Mouse (Mus musculus): ENCODE measurements around the gene Il17rc.

The Il17rc gene

DNA sequence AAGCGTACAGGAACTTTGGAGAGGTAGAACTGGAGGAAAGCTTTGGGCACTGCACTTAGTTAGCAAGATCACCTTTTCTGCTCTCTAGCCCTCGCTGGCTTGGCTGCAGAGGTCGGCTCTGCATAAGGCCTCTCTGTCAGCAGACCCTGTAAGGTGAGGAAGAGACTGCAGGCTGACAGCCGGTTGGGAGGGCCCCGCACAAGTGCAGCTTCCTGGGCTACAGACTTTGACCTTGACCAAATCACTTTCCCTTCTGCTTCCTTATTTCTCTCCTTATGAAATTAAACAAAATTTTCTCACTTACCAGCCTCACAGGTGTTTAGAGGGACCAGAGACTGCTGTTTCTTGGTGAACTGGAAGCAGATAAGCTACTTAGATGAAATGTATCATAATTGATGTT lies 16.2 kb upstream of the Il17rc start:
- no peak for DNase-seq (ENCODE audit: low spot score)

- no peak for DNase-seq (ENCODE audit: low spot score)
Observed at GRCm38 (mm10) chr6:113457952-113458534, 13.2 kb upstream of the Il17rc start, which contains the start of gene Il17re. Gene Il17re, plus strand, starts transcription at chr6:113458484.

- DNase-seq (ENCODE audit: low spot score): no peak
Observed at GRCm38 (mm10) chr6:113458635-113459034, 12.6 kb upstream of the Il17rc start.

- DNase-seq (ENCODE audit: low spot score): no peak
Observed at GRCm38 (mm10) chr6:113464040-113464439, 7.2 kb upstream of the Il17rc start.

DNA sequence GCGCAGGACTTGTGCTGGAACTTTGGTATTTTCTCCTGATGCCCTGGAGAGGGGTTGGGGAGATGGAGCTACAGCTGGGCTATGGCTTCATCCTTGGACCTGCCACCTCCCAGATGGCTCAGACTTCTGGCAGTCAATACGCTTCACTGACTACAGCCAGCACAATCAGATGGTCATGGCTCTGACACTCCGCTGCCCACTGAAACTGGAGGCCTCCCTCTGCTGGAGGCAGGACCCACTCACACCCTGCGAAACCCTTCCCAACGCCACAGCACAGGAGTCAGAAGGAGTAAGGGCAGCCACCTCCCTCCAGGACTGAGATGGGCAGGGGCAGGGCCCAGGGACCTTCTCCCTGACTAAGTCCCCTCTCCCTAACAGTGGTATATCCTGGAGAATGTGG lies 5.6 kb upstream of the Il17rc start:
- no peak for DNase-seq (ENCODE audit: low spot score)

- no peak for DNase-seq (ENCODE audit: low spot score)
Observed at GRCm38 (mm10) chr6:113468512-113468911, 2.7 kb upstream of the Il17rc start.

GRCm38 (mm10) chr6:113469021-113469420 lies 2.2 kb upstream of the Il17rc start:
- DNase-seq (ENCODE audit: low spot score): peak; percentile 68

DNA sequence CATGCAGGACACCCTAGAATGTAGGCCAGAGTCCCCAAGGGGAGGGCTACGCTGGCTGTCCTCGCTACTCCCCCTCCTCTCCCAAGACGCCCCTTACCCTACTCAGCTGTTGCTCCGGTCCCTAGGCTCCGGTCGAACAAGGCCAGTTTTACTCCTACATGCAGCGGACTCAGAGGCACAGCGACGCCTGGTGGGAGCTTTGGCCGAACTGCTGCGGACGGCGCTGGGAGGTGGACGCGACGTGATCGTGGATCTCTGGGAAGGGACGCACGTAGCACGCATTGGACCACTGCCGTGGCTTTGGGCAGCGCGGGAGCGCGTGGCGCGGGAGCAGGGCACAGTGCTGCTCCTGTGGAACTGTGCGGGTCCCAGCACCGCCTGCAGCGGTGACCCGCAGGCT lies 1.8 kb upstream of the Il17rc start:
- DNase-seq (ENCODE audit: low spot score): peak; percentile 74

DNA sequence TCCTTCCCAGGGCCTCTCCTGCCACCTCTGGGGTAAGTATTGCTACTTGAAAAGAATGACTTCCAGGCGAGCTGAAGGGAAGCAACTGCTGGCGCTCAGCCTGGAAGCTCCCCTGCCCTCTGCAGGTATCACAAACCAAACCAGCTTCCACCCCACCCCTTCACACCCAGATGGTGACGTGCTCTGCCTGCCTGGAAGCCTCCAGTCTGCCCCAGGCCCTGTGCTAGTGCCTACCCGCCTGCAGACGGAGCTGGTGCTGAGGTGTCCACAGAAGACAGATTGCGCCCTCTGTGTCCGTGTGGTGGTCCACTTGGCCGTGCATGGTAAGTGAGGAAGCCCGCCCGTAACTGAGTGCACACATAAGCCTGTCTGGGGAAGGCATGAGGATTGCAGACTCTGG lies 834 bp downstream of the Il17rc start:
- DNase-seq (ENCODE audit: low spot score): no peak

- no peak for DNase-seq (ENCODE audit: low spot score)
Observed at GRCm38 (mm10) chr6:113473246-113473645, 2.0 kb downstream of the Il17rc start.

DNA sequence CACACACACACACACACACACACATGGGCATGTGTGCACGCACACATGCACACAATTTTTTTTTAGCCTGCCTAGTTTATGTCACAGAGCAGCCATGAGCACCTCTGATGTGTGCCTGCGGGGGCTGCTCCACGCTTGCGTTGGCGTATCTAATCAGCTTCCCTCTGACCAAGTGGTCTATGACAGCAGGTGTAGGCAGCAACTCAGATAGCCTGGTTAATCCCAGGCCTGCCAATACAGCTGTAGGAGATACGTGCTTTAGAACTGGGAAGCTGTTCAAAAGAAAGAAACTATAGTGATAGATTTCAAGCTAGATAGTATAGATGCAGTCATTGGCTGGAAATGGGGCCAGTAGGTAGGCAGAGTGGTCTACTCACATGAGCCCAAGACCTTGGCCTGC lies 2.5 kb downstream of the Il17rc start:
- DNase-seq (ENCODE audit: low spot score): no peak

- no peak for DNase-seq (ENCODE audit: low spot score)
Observed at GRCm38 (mm10) chr6:113477353-113477752, 6.1 kb downstream of the Il17rc start.

DNA sequence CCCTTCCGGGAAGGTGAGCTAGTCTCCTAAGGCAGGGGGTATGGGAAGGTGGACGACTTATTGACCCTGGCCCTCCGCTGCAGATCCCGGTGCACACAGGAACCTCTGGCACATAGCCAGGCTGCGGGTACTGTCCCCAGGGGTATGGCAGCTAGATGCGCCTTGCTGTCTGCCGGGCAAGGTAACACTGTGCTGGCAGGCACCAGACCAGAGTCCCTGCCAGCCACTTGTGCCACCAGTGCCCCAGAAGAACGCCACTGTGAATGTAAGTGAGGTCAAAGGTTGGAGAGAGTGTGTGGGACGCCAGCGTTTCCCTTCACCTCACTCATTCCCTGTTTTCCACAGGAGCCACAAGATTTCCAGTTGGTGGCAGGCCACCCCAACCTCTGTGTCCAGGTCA lies 7.7 kb downstream of the Il17rc start:
- no peak for DNase-seq (ENCODE audit: low spot score)

- no peak for DNase-seq (ENCODE audit: low spot score)
Observed at GRCm38 (mm10) chr6:113480555-113481373, 9.5 kb downstream of the Il17rc start.

DNA sequence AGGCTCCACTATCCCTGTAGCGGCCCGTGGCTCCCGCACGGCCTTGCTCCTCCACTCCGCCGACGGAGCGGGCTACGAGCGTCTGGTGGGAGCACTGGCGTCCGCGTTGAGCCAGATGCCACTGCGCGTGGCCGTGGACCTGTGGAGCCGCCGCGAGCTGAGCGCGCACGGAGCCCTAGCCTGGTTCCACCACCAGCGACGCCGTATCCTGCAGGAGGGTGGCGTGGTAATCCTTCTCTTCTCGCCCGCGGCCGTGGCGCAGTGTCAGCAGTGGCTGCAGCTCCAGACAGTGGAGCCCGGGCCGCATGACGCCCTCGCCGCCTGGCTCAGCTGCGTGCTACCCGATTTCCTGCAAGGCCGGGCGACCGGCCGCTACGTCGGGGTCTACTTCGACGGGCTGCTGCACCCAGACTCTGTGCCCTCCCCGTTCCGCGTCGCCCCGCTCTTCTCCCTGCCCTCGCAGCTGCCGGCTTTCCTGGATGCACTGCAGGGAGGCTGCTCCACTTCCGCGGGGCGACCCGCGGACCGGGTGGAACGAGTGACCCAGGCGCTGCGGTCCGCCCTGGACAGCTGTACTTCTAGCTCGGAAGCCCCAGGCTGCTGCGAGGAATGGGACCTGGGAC lies 11.4 kb downstream of the Il17rc start:
- peak; percentile 45 for DNase-seq (ENCODE audit: low spot score)

DNA sequence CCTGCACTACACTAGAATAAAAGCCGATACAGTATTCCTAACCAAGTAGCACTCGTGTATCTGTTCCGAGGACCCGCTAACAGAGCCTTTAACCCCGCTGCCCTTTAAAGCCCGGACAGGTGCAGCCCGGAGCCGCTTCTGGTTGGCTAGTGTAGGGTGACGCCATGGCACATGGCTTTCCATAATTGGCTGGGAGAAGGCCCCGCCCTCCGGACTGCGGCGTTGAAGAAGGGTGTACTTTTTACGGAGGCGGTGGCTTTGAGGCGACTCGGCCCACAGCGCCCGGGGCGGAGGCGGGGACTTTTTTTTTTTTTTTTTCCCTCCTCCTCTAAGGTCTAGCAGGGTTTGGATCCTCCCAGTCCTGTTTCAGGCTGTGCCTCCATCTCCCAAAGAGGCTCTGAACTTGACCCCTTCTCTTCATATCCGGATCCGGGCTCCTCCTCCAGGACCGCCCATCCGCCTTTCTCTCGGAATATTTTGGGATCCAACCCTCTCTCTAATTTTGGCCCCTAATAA lies 11.9 kb downstream of the Il17rc start, which contains the start of gene Creld1:
Gene Creld1, plus strand, starts transcription at position 198 of the 516 bp plus-strand sequence.
- peak; percentile 93 for DNase-seq (ENCODE audit: low spot score)

DNA sequence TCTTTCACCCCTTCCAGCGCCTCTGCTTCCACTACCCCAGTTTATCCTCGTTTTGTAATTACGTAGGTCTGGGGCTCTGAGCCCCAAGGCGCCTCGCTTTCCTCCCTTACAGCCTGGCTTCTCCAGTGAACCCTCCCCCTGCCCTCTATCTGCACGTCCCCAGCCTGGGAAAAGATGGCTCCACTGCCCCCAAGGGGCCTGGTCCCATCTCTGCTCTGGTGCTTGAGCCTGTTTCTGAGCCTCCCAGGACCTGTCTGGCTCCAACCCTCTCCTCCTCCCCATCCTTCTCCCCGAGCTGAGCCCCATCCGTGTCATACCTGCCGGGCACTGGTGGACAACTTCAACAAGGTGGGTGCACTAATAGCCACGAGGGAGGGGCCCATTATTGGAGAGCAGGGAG lies 12.5 kb downstream of the Il17rc start:
- DNase-seq (ENCODE audit: low spot score): no peak

GRCm38 (mm10) chr6:113487125-113487576 lies 15.9 kb downstream of the Il17rc start:
- no peak for DNase-seq (ENCODE audit: low spot score)

DNA sequence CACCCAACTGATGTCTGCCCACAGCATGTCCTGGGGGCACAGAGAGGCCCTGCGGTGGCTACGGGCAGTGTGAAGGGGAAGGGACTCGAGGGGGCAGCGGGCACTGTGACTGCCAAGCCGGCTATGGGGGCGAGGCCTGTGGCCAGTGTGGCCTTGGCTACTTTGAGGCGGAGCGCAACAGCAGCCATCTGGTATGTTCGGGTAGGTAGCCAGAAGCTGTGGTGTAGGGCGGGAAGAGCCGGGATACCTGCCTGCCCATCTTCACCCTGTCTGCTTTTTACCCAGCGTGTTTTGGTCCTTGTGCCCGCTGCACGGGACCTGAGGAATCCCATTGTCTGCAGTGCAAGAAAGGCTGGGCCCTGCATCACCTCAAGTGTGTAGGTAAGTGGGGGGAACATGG lies 18.2 kb downstream of the Il17rc start:
- no peak for DNase-seq (ENCODE audit: low spot score)

GRCm38 (mm10) chr6:113492101-113492864 lies 21.1 kb downstream of the Il17rc start:
- DNase-seq (ENCODE audit: low spot score): no peak

GRCm38 (mm10) chr6:113494258-113494788 lies 23.1 kb downstream of the Il17rc start:
- DNase-seq (ENCODE audit: low spot score): peak; percentile 87

Measured in testis, postnatal 14 days (tissue).